Mouse (Mus musculus): ENCODE measurements at regions not wholly inside any gene's neighbourhood (a gene's known extent, or its start where the extent isn't known, plus 50 kb on each side); places are given as distances from the start of the nearest gene placed in this dataset.
A peak's percentile ranks its signal among the peaks of the same experiment; 100 is the strongest.

GRCm38 (mm10) chr2:110426881-110427280 lies 63.9 kb upstream of the Fibin start:
- no peak overlapping the region for H3K4me3 ChIP-seq (ENCODE audit: low read depth, low read length)
- H3K9me3 ChIP-seq (ENCODE audit: control insufficient read depth, low read depth, low read length) = no peaks in the 10 kb centered on the region
- ATAC-seq (ENCODE audit: insufficient number of reproducible peaks, insufficient read depth, low FRiP score, low read depth) = no peak
- H3K9ac ChIP-seq (replicated peaks; ENCODE audit: low read depth, low read length) = no peak overlapping the region
- no peaks in the 10 kb centered on the region for H3K27me3 ChIP-seq (ENCODE audit: control insufficient read depth, insufficient read depth, low read length)
- 61% methylated on average over 4 of the region's 4 CpGs for WGBS
- H3K27ac ChIP-seq (ENCODE audit: low read length) = no peak overlapping the region
- no peak overlapping the region for H3K4me2 ChIP-seq (replicated peaks; ENCODE audit: low read depth, low read length)
- H3K36me3 ChIP-seq (ENCODE audit: control insufficient read depth, insufficient read depth, low read length) = no peaks in the 10 kb centered on the region
- no peaks in the 10 kb centered on the region for H3K4me1 ChIP-seq (ENCODE audit: control insufficient read depth, insufficient read depth, low read length)

GRCm38 (mm10) chr2:110452694-110453093 lies 89.7 kb upstream of the Fibin start:
- no peaks in the 10 kb centered on the region for H3K9me3 ChIP-seq (ENCODE audit: control insufficient read depth, low read depth, low read length)
- WGBS = 86% methylated on average over 3 of the region's 3 CpGs
- no peak for ATAC-seq (ENCODE audit: insufficient number of reproducible peaks, insufficient read depth, low FRiP score, low read depth)
- no peak overlapping the region for H3K4me3 ChIP-seq (ENCODE audit: low read depth, low read length)
- no peaks in the 10 kb centered on the region for H3K4me1 ChIP-seq (ENCODE audit: control insufficient read depth, insufficient read depth, low read length)
- no peak overlapping the region for H3K9ac ChIP-seq (replicated peaks; ENCODE audit: low read depth, low read length)
- no peak overlapping the region for H3K27ac ChIP-seq (ENCODE audit: low read length)
- no peaks in the 10 kb centered on the region for H3K27me3 ChIP-seq (ENCODE audit: control insufficient read depth, insufficient read depth, low read length)
- H3K36me3 ChIP-seq (ENCODE audit: control insufficient read depth, insufficient read depth, low read length) = no peaks in the 10 kb centered on the region
- H3K4me2 ChIP-seq (replicated peaks; ENCODE audit: low read depth, low read length) = no peak overlapping the region

GRCm38 (mm10) chr2:110472307-110472995 lies 109.5 kb upstream of the Fibin start:
- Histone ChIP-seq H3K4me2 (replicated peaks; ENCODE audit: low read depth, low read length) (no peak overlapping the region), H3K9me3 (ENCODE audit: control insufficient read depth, low read depth, low read length) (no peaks in the 10 kb centered on the region), H3K27me3 (ENCODE audit: control insufficient read depth, insufficient read depth, low read length) (no peaks in the 10 kb centered on the region), H3K4me3 (ENCODE audit: low read depth, low read length) (no peak overlapping the region), H3K27ac (ENCODE audit: low read length) (no peak overlapping the region), H3K36me3 (ENCODE audit: control insufficient read depth, insufficient read depth, low read length) (no peaks in the 10 kb centered on the region), H3K4me1 (ENCODE audit: control insufficient read depth, insufficient read depth, low read length) (no peaks in the 10 kb centered on the region), H3K9ac (replicated peaks; ENCODE audit: low read depth, low read length) (no peak overlapping the region)
- 83% methylated on average over 3 of the region's 3 CpGs for WGBS
- no peak for ATAC-seq (ENCODE audit: insufficient number of reproducible peaks, insufficient read depth, low FRiP score, low read depth)

- H3K4me1 ChIP-seq (ENCODE audit: control insufficient read depth, insufficient read depth, low read length) = no peaks in the 10 kb centered on the region
- 73% methylated on average over 5 of the region's 5 CpGs for WGBS
- ATAC-seq (ENCODE audit: insufficient number of reproducible peaks, insufficient read depth, low FRiP score, low read depth) = no peak
- no peak overlapping the region for H3K4me3 ChIP-seq (ENCODE audit: low read depth, low read length)
- no peaks in the 10 kb centered on the region for H3K36me3 ChIP-seq (ENCODE audit: control insufficient read depth, insufficient read depth, low read length)
- no peak overlapping the region for H3K27ac ChIP-seq (ENCODE audit: low read length)
- no peaks in the 10 kb centered on the region for H3K9me3 ChIP-seq (ENCODE audit: control insufficient read depth, low read depth, low read length)
- H3K4me2 ChIP-seq (replicated peaks; ENCODE audit: low read depth, low read length) = no peak overlapping the region
- H3K27me3 ChIP-seq (ENCODE audit: control insufficient read depth, insufficient read depth, low read length) = no peaks in the 10 kb centered on the region
- H3K9ac ChIP-seq (replicated peaks; ENCODE audit: low read depth, low read length) = no peak overlapping the region
These were observed 113.6 kb upstream of the Fibin start for GRCm38 (mm10) chr2:110476591-110476990.

GRCm38 (mm10) chr2:110481327-110481726 lies 115.8 kb upstream of the Slc5a12 start:
- Histone ChIP-seq H3K4me1 (ENCODE audit: control insufficient read depth, insufficient read depth, low read length) (peaks cover 4% of the 10 kb centered on the region), H3K9me3 (ENCODE audit: control insufficient read depth, low read depth, low read length) (no peaks in the 10 kb centered on the region)
- WGBS = 87% methylated on average over 2 of the region's 2 CpGs

GRCm38 (mm10) chr2:110486201-110486600 lies 110.9 kb upstream of the Slc5a12 start:
- WGBS = 45% methylated on average over 5 of the region's 5 CpGs
- no peak for ATAC-seq (ENCODE audit: insufficient number of reproducible peaks, insufficient read depth, low FRiP score, low read depth)

More at GRCm38 (mm10) chr2:110481327-110481726, 115.8 kb upstream of the Slc5a12 start:
- H3K9ac ChIP-seq (replicated peaks; ENCODE audit: low read depth, low read length) = no peak overlapping the region
- H3K27ac ChIP-seq (ENCODE audit: low read length) = no peak overlapping the region
- H3K27me3 ChIP-seq (ENCODE audit: control insufficient read depth, insufficient read depth, low read length) = no peaks in the 10 kb centered on the region
- H3K4me2 ChIP-seq (replicated peaks; ENCODE audit: low read depth, low read length) = no peak overlapping the region
- H3K36me3 ChIP-seq (ENCODE audit: control insufficient read depth, insufficient read depth, low read length) = no peaks in the 10 kb centered on the region
- no peak for ATAC-seq (ENCODE audit: insufficient number of reproducible peaks, insufficient read depth, low FRiP score, low read depth)
- no peak overlapping the region for H3K4me3 ChIP-seq (ENCODE audit: low read depth, low read length)

GRCm38 (mm10) chr2:110486724-110487123 lies 110.4 kb upstream of the Slc5a12 start:
- Histone ChIP-seq H3K4me2 (replicated peaks; ENCODE audit: low read depth, low read length) (no peak overlapping the region), H3K9ac (replicated peaks; ENCODE audit: low read depth, low read length) (no peak overlapping the region), H3K27ac (ENCODE audit: low read length) (0 out of 2 replicates have a peak overlapping the region, but pooled peaks have one; percentile 27), H3K27me3 (ENCODE audit: control insufficient read depth, insufficient read depth, low read length) (no peaks in the 10 kb centered on the region), H3K4me1 (ENCODE audit: control insufficient read depth, insufficient read depth, low read length) (peaks cover 13% of the 10 kb centered on the region), H3K36me3 (ENCODE audit: control insufficient read depth, insufficient read depth, low read length) (no peaks in the 10 kb centered on the region), H3K4me3 (ENCODE audit: low read depth, low read length) (no peak overlapping the region), H3K9me3 (ENCODE audit: control insufficient read depth, low read depth, low read length) (no peaks in the 10 kb centered on the region)
- no peak for ATAC-seq (ENCODE audit: insufficient number of reproducible peaks, insufficient read depth, low FRiP score, low read depth)
- WGBS = 45% methylated on average over 4 of the region's 4 CpGs

More at GRCm38 (mm10) chr2:110486201-110486600, 110.9 kb upstream of the Slc5a12 start:
- H3K4me2 ChIP-seq (replicated peaks; ENCODE audit: low read depth, low read length) = no peak overlapping the region
- no peak overlapping the region for H3K9ac ChIP-seq (replicated peaks; ENCODE audit: low read depth, low read length)
- H3K27ac ChIP-seq (ENCODE audit: low read length) = no peak overlapping the region
- H3K4me1 ChIP-seq (ENCODE audit: control insufficient read depth, insufficient read depth, low read length) = peaks cover 13% of the 10 kb centered on the region
- H3K27me3 ChIP-seq (ENCODE audit: control insufficient read depth, insufficient read depth, low read length) = no peaks in the 10 kb centered on the region
- no peaks in the 10 kb centered on the region for H3K36me3 ChIP-seq (ENCODE audit: control insufficient read depth, insufficient read depth, low read length)
- no peak overlapping the region for H3K4me3 ChIP-seq (ENCODE audit: low read depth, low read length)
- H3K9me3 ChIP-seq (ENCODE audit: control insufficient read depth, low read depth, low read length) = no peaks in the 10 kb centered on the region

GRCm38 (mm10) chr2:110487950-110488349 lies 109.1 kb upstream of the Slc5a12 start:
- WGBS = 67% methylated on average over 7 of the region's 7 CpGs
- H3K27ac ChIP-seq (ENCODE audit: low read length) = no peak overlapping the region
- peaks cover 13% of the 10 kb centered on the region for H3K4me1 ChIP-seq (ENCODE audit: control insufficient read depth, insufficient read depth, low read length)
- H3K27me3 ChIP-seq (ENCODE audit: control insufficient read depth, insufficient read depth, low read length) = no peaks in the 10 kb centered on the region
- no peaks in the 10 kb centered on the region for H3K9me3 ChIP-seq (ENCODE audit: control insufficient read depth, low read depth, low read length)
- no peak overlapping the region for H3K4me2 ChIP-seq (replicated peaks; ENCODE audit: low read depth, low read length)
- ATAC-seq (ENCODE audit: insufficient number of reproducible peaks, insufficient read depth, low FRiP score, low read depth) = no peak
- no peaks in the 10 kb centered on the region for H3K36me3 ChIP-seq (ENCODE audit: control insufficient read depth, insufficient read depth, low read length)
- H3K9ac ChIP-seq (replicated peaks; ENCODE audit: low read depth, low read length) = no peak overlapping the region
- H3K4me3 ChIP-seq (ENCODE audit: low read depth, low read length) = no peak overlapping the region

GRCm38 (mm10) chr2:110501786-110502185 lies 95.3 kb upstream of the Slc5a12 start:
- H3K9ac ChIP-seq (replicated peaks; ENCODE audit: low read depth, low read length) = no peak overlapping the region
- H3K4me1 ChIP-seq (ENCODE audit: control insufficient read depth, insufficient read depth, low read length) = no peaks in the 10 kb centered on the region
- H3K36me3 ChIP-seq (ENCODE audit: control insufficient read depth, insufficient read depth, low read length) = no peaks in the 10 kb centered on the region
- no peak for ATAC-seq (ENCODE audit: insufficient number of reproducible peaks, insufficient read depth, low FRiP score, low read depth)
- H3K4me3 ChIP-seq (ENCODE audit: low read depth, low read length) = no peak overlapping the region
- no peaks in the 10 kb centered on the region for H3K27me3 ChIP-seq (ENCODE audit: control insufficient read depth, insufficient read depth, low read length)
- no peak overlapping the region for H3K27ac ChIP-seq (ENCODE audit: low read length)
- WGBS = 75% methylated on average over 2 of the region's 2 CpGs
- no peak overlapping the region for H3K4me2 ChIP-seq (replicated peaks; ENCODE audit: low read depth, low read length)
- no peaks in the 10 kb centered on the region for H3K9me3 ChIP-seq (ENCODE audit: control insufficient read depth, low read depth, low read length)

All from stomach, embryonic 14.5 days (tissue).